Mouse (Mus musculus) adrenal gland, adult (tissue): ENCODE measurements around the gene Pigo.

ENCODE experiments used
- DNase-seq, 2 experiments: peaks; one replicate each; pipeline ENCODE4 v3.0.0; 2022 to 2023; ENCODE audit warnings: low spot score in 1 of 2; ENCODE audit not compliant: inconsistent age in 2 of 2

The Pigo gene

GRCm38 (mm10) chr4:43037860-43038566 lies 12.4 kb upstream of the Pigo start:
- no peak for DNase-seq

- peak; percentile 29 to 39 for DNase-seq
Measured at GRCm38 (mm10) chr4:43036356-43036755, 10.7 kb upstream of the Pigo start.

- peak; percentile 26 to 36 for DNase-seq
Measured at GRCm38 (mm10) chr4:43035851-43036250, 10.2 kb upstream of the Pigo start.

- peak in 1 of 2 experiments; percentile 29 for DNase-seq
Measured at GRCm38 (mm10) chr4:43033481-43033880, 7.9 kb upstream of the Pigo start.

- peak in 1 of 2 experiments; percentile 29 for DNase-seq
Measured at GRCm38 (mm10) chr4:43032501-43032900, 6.9 kb upstream of the Pigo start.

GRCm38 (mm10) chr4:43031237-43031995 lies 5.8 kb upstream of the Pigo start, which contains the start of gene Stoml2:
Stoml2 (minus strand) TSS chr4:43031710.
- DNase-seq: peak; percentile 94 to 97

GRCm38 (mm10) chr4:43030780-43031230 lies 5.2 kb upstream of the Pigo start:
- no peak for DNase-seq

GRCm38 (mm10) chr4:43030352-43030751 lies 4.7 kb upstream of the Pigo start:
- DNase-seq: peak in 1 of 2 experiments; percentile 67

- peak in 1 of 2 experiments; percentile 16 for DNase-seq
Measured at GRCm38 (mm10) chr4:43029749-43030148, 4.1 kb upstream of the Pigo start.

GRCm38 (mm10) chr4:43029121-43029520 lies 3.5 kb upstream of the Pigo start:
- DNase-seq: peak; percentile 56 to 81

- peak in 1 of 2 experiments; percentile 27 for DNase-seq
Measured at GRCm38 (mm10) chr4:43024673-43025072, 946 bp downstream of the Pigo start.

- no peak for DNase-seq
Measured at GRCm38 (mm10) chr4:43021341-43021740, 4.3 kb downstream of the Pigo start.

- no peak for DNase-seq
Measured at GRCm38 (mm10) chr4:43020876-43021275, 4.7 kb downstream of the Pigo start.

- no peak for DNase-seq
Measured at GRCm38 (mm10) chr4:43019641-43020465, 5.8 kb downstream of the Pigo start.

- no peak for DNase-seq
Measured at GRCm38 (mm10) chr4:43019176-43019575, 6.4 kb downstream of the Pigo start.

GRCm38 (mm10) chr4:43018156-43018555 lies 7.5 kb downstream of the Pigo start:
- peak in 1 of 2 experiments; percentile 68 for DNase-seq

- no peak for DNase-seq
Measured at GRCm38 (mm10) chr4:43012091-43012490, 13.5 kb downstream of the Pigo start.

- DNase-seq: peak; percentile 87 to 95
Measured at GRCm38 (mm10) chr4:43010161-43011038, 15.2 kb downstream of the Pigo start, which contains the start of gene Fancg. Fancg (minus strand) TSS chr4:43010506.

GRCm38 (mm10) chr4:43005765-43006164 lies 19.9 kb downstream of the Pigo start:
- DNase-seq: peak; percentile 34 to 77

GRCm38 (mm10) chr4:43004951-43005350 lies 20.7 kb downstream of the Pigo start:
- DNase-seq: no peak
